Mouse (Mus musculus) CD8-positive naive resting alpha-beta T cell, adult 2 months (primary cell): ENCODE results near the gene Taf3.

ENCODE experiments used
- DNase-seq, 2 experiments: peaks; one replicate each; pipeline ENCODE4 v3.0.0; 2022; ENCODE audit warnings: low read depth in 2 of 2, low spot score in 2 of 2

The Taf3 gene

GRCm38 (mm10) chr2:9879092-9879491 is 169.3 kb downstream of the Taf3 start:
- DNase-seq: no peak

DNA sequence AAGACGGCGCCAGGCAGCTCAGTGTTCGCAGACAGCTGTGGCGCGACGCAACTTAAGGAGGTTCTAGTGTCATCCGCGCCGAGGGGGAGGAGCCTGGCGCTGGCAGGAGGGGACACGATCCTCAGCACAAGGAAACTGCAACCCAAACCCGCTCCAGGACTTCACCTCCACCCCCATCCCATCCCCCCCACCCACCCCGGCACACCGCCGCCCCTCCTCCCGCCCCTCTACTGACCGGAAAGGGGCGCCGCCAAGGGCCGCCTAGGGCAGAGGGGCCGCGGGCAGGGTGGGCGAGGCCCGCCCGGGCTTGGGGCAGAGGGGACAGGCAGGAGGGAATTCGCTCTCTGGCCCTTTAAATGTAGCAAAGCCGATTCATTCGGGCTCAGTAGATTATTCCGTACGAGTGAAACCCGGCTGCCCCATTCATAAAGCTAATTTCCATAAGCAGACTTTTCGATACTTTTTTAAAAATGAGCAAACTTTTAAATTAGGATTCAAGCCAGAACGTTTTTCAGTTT is 169.8 kb downstream of the Taf3 start:
- no peak for DNase-seq

DNA sequence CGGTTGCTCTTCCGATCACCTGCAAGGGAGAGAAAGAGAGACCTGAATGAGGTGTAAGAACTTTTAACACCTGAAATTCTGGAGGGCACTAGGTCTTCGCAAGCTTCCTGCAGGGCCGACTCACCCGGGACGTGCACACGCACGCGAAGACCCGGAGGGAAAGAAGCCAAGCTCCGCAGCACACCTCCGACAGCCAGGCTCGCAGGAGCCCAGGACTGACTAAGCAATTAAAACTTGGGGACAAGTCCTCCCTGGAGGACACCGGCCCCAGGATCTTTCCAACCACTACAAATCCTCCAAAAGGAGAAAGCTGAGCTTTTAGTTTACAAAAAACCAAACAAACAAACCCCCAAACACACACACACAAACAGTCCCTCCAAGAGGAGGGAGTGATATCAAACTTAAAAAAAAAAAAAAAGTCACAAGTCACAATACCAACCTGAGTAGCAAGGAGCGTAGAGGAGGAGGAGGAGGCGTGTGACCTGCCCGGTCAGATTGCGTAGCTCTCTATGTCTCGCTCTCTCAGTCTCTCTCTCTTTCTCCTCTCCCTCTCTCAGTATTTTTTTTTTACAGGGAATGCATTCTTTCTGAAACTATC is 170.3 kb downstream of the Taf3 start:
- DNase-seq: no peak

- no peak for DNase-seq
Measured at GRCm38 (mm10) chr2:9877326-9877690, 171.1 kb downstream of the Taf3 start.

DNA sequence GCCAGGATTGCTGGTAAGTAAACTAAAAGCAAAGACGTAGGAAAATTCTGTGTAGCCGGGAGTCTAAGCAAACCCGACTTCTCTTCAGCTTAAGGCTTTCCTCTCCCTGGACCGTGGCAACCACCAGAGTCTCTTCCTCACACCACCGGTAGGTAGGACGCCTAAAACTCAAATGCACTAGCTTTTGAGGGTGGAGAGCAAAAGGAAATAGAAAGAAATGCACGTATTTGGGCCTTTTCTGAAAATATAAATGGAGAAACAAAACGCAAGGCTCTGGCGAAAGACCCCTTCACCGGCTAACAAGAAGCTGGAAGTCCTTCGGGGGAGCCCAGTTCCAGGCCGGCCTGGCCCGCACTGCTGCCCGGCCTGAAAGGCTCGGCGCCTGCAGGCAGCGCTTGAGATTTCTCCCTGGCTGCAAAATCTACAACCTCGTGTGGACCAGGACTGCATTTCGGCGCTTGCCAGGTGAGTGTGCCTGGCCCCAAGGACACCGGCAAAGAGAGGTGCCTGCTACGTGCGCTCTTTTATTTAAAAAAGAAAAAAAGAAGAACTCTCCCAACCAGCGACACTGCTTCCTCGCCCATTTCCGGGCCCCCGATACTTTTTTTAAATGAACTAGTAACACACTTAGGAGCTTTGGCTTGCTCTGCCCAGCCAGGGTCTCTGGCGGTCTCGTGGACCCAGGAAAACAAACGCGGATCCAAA is 171.6 kb downstream of the Taf3 start:
- no peak for DNase-seq

GRCm38 (mm10) chr2:9875676-9876357 is 172.6 kb downstream of the Taf3 start:
- DNase-seq: no peak

- no peak for DNase-seq
Measured at GRCm38 (mm10) chr2:9875220-9875619, 173.2 kb downstream of the Taf3 start.

- DNase-seq: no peak
Measured at GRCm38 (mm10) chr2:9874467-9875219, 173.8 kb downstream of the Taf3 start.

- no peak for DNase-seq
Measured at GRCm38 (mm10) chr2:9873757-9874156, 174.6 kb downstream of the Taf3 start.

- DNase-seq: no peak
Measured at GRCm38 (mm10) chr2:9872682-9873081, 175.7 kb downstream of the Taf3 start.

- DNase-seq: no peak
Measured at GRCm38 (mm10) chr2:9871798-9872197, 176.6 kb downstream of the Taf3 start.

- DNase-seq: no peak
Measured at GRCm38 (mm10) chr2:9871141-9871716, 177.2 kb downstream of the Taf3 start.

GRCm38 (mm10) chr2:9867092-9867825 is 181.1 kb downstream of the Taf3 start:
- no peak for DNase-seq
